Mouse (Mus musculus) lung, embryonic 14.5 days (tissue): Measurements from ENCODE around the gene Gm20708. TPM values are rescaled to one million over a fixed set of nuclear protein-coding genes. Genes with fewer than 3 reads are reported as not detected.

Experiments
- ATAC-seq: fragments of 200-750 bp; cut with Nextera tagmentation; 2 replicates; pipeline ENCODE4 v1.8.0; 2017; ENCODE audit warnings: mild to moderate bottlenecking, moderate TSS enrichment, moderate library complexity; ENCODE audit not compliant: insufficient read depth
- DNase-seq: peaks from one replicate; pipeline ENCODE4 v3.0.0-alpha.2; 2015
- H3K27ac ChIP-seq: fragments of 300-500 bp; sonication (generic); 2 replicates; pipeline ENCODE4 v1.5.1; 2014; ENCODE audit warnings: low read depth, mild to moderate bottlenecking, moderate library complexity
- H3K27me3 ChIP-seq: fragments of 300-500 bp; sonication (generic); 2 replicates; pipeline ENCODE4 v1.6.1; 2014; ENCODE audit warnings: low read length, control low read depth; ENCODE audit not compliant: insufficient read depth
- H3K36me3 ChIP-seq: fragments of 300-500 bp; sonication (generic); 2 replicates; pipeline ENCODE4 v1.6.1; 2014; ENCODE audit warnings: control low read depth; ENCODE audit not compliant: insufficient read depth
- H3K4me1 ChIP-seq: fragments of 300-500 bp; sonication (generic); 2 replicates; pipeline ENCODE4 v1.6.1; 2014; ENCODE audit warnings: antibody characterized with exemption, control low read depth; ENCODE audit not compliant: insufficient read depth
- H3K4me2 ChIP-seq: fragments of 300-500 bp; sonication (generic); 2 replicates; pipeline ENCODE4 v1.6.1; 2014; ENCODE audit warnings: mild to moderate bottlenecking
- H3K4me3 ChIP-seq: fragments of 300-500 bp; sonication (generic); 2 replicates; pipeline ENCODE4 v1.5.1; 2014; ENCODE audit warnings: low read depth, low read length
- H3K9ac ChIP-seq: fragments of 300-500 bp; sonication (generic); 2 replicates; pipeline ENCODE4 v1.6.1; 2014
- H3K9me3 ChIP-seq: fragments of 300-500 bp; sonication (generic); 2 replicates; pipeline ENCODE4 v1.6.1; 2016; ENCODE audit warnings: low read depth, low read length, control low read depth
- CTCF ChIP-seq: IDR thresholded peaks from 2 replicates; pipeline ENCODE4 v1.5.1; 2016; ENCODE audit warnings: antibody characterized with exemption, low read depth
- WGBS: fragments of 180-500 bp; shearing (Covaris S2); extraction: QIAGEN DNeasy Blood & Tissue Kit; methylation state at CpG from one replicate; pipeline ENCODE4 v1.1.7; 2014; 5-methylcytosine and 5-hydroxymethylcytosine counted together
- polyA plus RNA-seq: library from polyadenylated mRNA; unstranded; fragments of >200 nt; fragmentation: Nextera tagmentation; extraction: Ambion mirVana; gene quantifications from 2 replicates; pipeline ENCODE4 v1.2.1, GENCODE M21; 2014

Gm20708 gene
- polyA plus RNA-seq, 1 experiment from 2014 or later, result 0.30 TPM

GRCm38 (mm10) chr11:117790703-117791440, 18.6 kb upstream of the Gm20708 start:
- H3K4me2 ChIP-seq, result peak overlapping the region; percentile 48
- no peak overlapping the region for H3K27ac ChIP-seq
- no peak overlapping the region; the same call in 1 of the 2 replicates for H3K4me3 ChIP-seq
- no peaks in the 10 kb centered on the region for H3K36me3 ChIP-seq
- peaks cover 4% of the 10 kb centered on the region; the same call in 1 of the 2 replicates for H3K4me1 ChIP-seq
- no peaks in the 10 kb centered on the region for H3K9me3 ChIP-seq
- WGBS, result 32% methylated on average over 23 of the region's 23 CpGs
- H3K9ac ChIP-seq, result no peak overlapping the region; the same call in 1 of the 2 replicates
- peak; percentile 40 for ATAC-seq
- TF ChIP-seq CTCF, result peak; percentile 46
- H3K27me3 ChIP-seq, result 0 out of 2 replicates have a peak, but pooled peaks cover 3% of the 10 kb centered on the region
- DNase-seq, result no peak

GRCm38 (mm10) chr11:117791441-117791761, 18.1 kb upstream of the Gm20708 start:
- Histone ChIP-seq H3K4me1 (peaks cover 4% of the 10 kb centered on the region; the same call in 1 of the 2 replicates), H3K36me3 (no peaks in the 10 kb centered on the region), H3K4me3 (no peak overlapping the region), H3K27ac (no peak overlapping the region), H3K9me3 (no peaks in the 10 kb centered on the region), H3K27me3 (0 out of 2 replicates have a peak, but pooled peaks cover 3% of the 10 kb centered on the region), H3K4me2 (no peak overlapping the region), H3K9ac (no peak overlapping the region)
- ATAC-seq (no peak), DNase-seq (no peak)
- no peak for TF ChIP-seq CTCF
- 79% methylated on average over 9 of the region's 9 CpGs for WGBS

GRCm38 (mm10) chr11:117792281-117792888, 17.1 kb upstream of the Gm20708 start:
- Histone ChIP-seq H3K9ac (no peak overlapping the region), H3K4me1 (peaks cover 4% of the 10 kb centered on the region; the same call in 1 of the 2 replicates), H3K4me3 (peak overlapping the region; percentile 21), H3K27ac (no peak overlapping the region), H3K36me3 (no peaks in the 10 kb centered on the region), H3K4me2 (peak overlapping the region; percentile 59), H3K9me3 (no peaks in the 10 kb centered on the region), H3K27me3 (0 out of 2 replicates have a peak, but pooled peaks cover 3% of the 10 kb centered on the region)
- TF ChIP-seq CTCF, result 0 out of 2 replicates have a peak, but pooled peaks have one; percentile 17
- DNase-seq (peak; percentile 72), ATAC-seq (peak; percentile 42)
- WGBS, result 5% methylated on average over 22 of the region's 22 CpGs

- Histone ChIP-seq H3K4me3 (no peak overlapping the region), H3K4me1 (peaks cover 4% of the 10 kb centered on the region; the same call in 1 of the 2 replicates), H3K9ac (no peak overlapping the region), H3K4me2 (no peak overlapping the region), H3K27me3 (0 out of 2 replicates have a peak, but pooled peaks cover 3% of the 10 kb centered on the region), H3K36me3 (no peaks in the 10 kb centered on the region), H3K27ac (no peak overlapping the region), H3K9me3 (no peaks in the 10 kb centered on the region)
- DNase-seq, result no peak
- ATAC-seq, result no peak
- WGBS, result 46% methylated on average over 4 of the region's 4 CpGs
- TF ChIP-seq CTCF, result no peak
Observed at GRCm38 (mm10) chr11:117794035-117794551, 15.4 kb upstream of the Gm20708 start.

DNA sequence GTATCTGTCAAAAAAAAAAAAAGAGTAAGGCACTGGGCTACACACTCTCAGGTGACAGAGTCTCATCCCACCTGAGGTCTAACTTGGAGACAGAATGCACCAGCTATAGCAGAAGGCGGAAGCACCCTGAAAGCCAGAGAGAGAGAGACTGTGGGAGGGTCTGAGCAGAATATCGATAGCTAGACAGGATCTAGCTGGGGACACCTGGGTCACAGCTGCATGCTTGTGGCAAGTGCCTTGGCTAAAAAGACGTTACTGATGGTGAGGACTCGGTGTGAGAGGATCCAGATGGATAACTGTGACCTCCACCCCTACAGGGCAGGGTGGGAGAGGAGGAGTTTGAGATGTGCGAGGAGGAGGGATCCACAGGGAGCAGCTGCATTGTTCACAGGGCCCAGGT, 12.5 kb upstream of the Gm20708 start:
- H3K27ac ChIP-seq, result no peak overlapping the region
- no peak overlapping the region for H3K9ac ChIP-seq
- ATAC-seq, result no peak
- no peaks in the 10 kb centered on the region for H3K27me3 ChIP-seq
- H3K4me2 ChIP-seq, result peak overlapping the region; percentile 12; the same call in 1 of the 2 replicates
- H3K4me3 ChIP-seq, result no peak overlapping the region
- DNase-seq, result no peak
- H3K36me3 ChIP-seq, result no peaks in the 10 kb centered on the region
- H3K4me1 ChIP-seq, result peaks cover 4% of the 10 kb centered on the region; the same call in 1 of the 2 replicates
- WGBS, result 38% methylated on average over 5 of the region's 5 CpGs
- TF ChIP-seq CTCF, result no peak
- no peaks in the 10 kb centered on the region for H3K9me3 ChIP-seq

- H3K27ac ChIP-seq, result no peak within 1 kb of the TSS
- DNase-seq, result no peak
- TF ChIP-seq CTCF, result no peak
- H3K9me3 ChIP-seq, result no peaks in the 10 kb centered on the region
- H3K36me3 ChIP-seq, result no peaks in the 10 kb centered on the region
- 47% methylated on average over 9 of the region's 9 CpGs for WGBS
- no peaks in the 10 kb centered on the region for H3K27me3 ChIP-seq
- no peaks in the 10 kb centered on the region for H3K4me1 ChIP-seq
- H3K4me3 ChIP-seq, result peak within 1 kb of the TSS; percentile 5; the same call in 1 of the 2 replicates
- ATAC-seq, result peak; percentile 63; the same call in 1 of the 2 replicates
- peak within 1 kb of the TSS; percentile 12; the same call in 1 of the 2 replicates for H3K4me2 ChIP-seq
- H3K9ac ChIP-seq, result no peak within 1 kb of the TSS; the same call in none of the 2 replicates
Observed at GRCm38 (mm10) chr11:117797511-117798159, 11.8 kb upstream of the Gm20708 start, which contains the start of gene 6030468B19Rik. 6030468B19Rik (plus strand) TSS chr11:117797660.
